Mouse (Mus musculus) embryonic fibroblast, embryonic 13.5 days (primary cell): ENCODE measurements around the gene Gstp3.

Experiments used
- CTCF ChIP-seq: IDR thresholded peaks from 2 replicates; pipeline ENCODE4 v1.5.1; 2011; ENCODE audit warnings: mild to moderate bottlenecking, control low read depth, low read length, moderate library complexity, borderline replicate concordance; ENCODE audit not compliant: insufficient read depth
- POLR2A ChIP-seq: IDR thresholded peaks from 2 replicates; pipeline ENCODE4 v1.6.1; 2011; ENCODE audit warnings: low read depth, mild to moderate bottlenecking, control low read depth, low read length, moderate library complexity

GRCm38 (mm10) chr19:4072706-4073424 lies 13.5 kb upstream of the Gstp3 start:
- TF ChIP-seq CTCF, result no peak
- TF ChIP-seq POLR2A, result no peak
